Mouse (Mus musculus) forebrain, embryonic 14.5 days (tissue): ENCODE results near the gene Foxi3. TPM values are rescaled to one million over a fixed set of nuclear protein-coding genes. Genes with fewer than 3 reads are reported as not detected.

Experiments used
- ATAC-seq: fragments of 200-750 bp; cut with Nextera tagmentation; 2 replicates; pipeline ENCODE4 v1.8.0; 2017; ENCODE audit warnings: mild to moderate bottlenecking, moderate library complexity
- DNase-seq: peaks from one replicate; pipeline ENCODE4 v3.0.0-alpha.2; 2015; ENCODE audit warnings: low spot score
- H3K27ac ChIP-seq: fragments of 300-500 bp; sonication (generic); 2 replicates; pipeline ENCODE4 v1.5.1; 2014; ENCODE audit warnings: low read depth, mild to moderate bottlenecking, control low read depth, low read length, moderate library complexity
- H3K27me3 ChIP-seq: fragments of 300-500 bp; sonication (generic); replicated peaks from 2 replicates; pipeline ENCODE4 v1.6.1; 2014; ENCODE audit warnings: low read length, control low read depth, mixed read lengths; ENCODE audit not compliant: control insufficient read depth, insufficient read depth
- H3K36me3 ChIP-seq: fragments of 300-500 bp; sonication (generic); 2 replicates; pipeline ENCODE4 v1.6.1; 2014; ENCODE audit warnings: low read length, control low read depth; ENCODE audit not compliant: control insufficient read depth, insufficient read depth
- H3K4me1 ChIP-seq: fragments of 300-500 bp; sonication (generic); 2 replicates; pipeline ENCODE4 v1.6.1; 2014; ENCODE audit warnings: antibody characterized with exemption, low read length, control low read depth; ENCODE audit not compliant: control insufficient read depth, insufficient read depth
- H3K4me2 ChIP-seq: fragments of 300-500 bp; sonication (generic); 2 replicates; pipeline ENCODE4 v1.6.1; 2014; ENCODE audit warnings: mild to moderate bottlenecking, control low read depth, low read length
- H3K4me3 ChIP-seq: fragments of 300-500 bp; sonication (generic); 2 replicates; pipeline ENCODE4 v1.5.1; 2014; ENCODE audit warnings: low read depth, low read length, control low read depth
- H3K9ac ChIP-seq: fragments of 300-500 bp; sonication (generic); 2 replicates; pipeline ENCODE4 v1.6.1; 2014; ENCODE audit warnings: mild to moderate bottlenecking, low read length, control low read depth, moderate library complexity
- H3K9me3 ChIP-seq: fragments of 300-500 bp; sonication (generic); replicated peaks from 2 replicates; pipeline ENCODE4 v1.6.1; 2016; ENCODE audit warnings: low read length, control low read depth, mixed read lengths; ENCODE audit not compliant: control insufficient read depth
- WGBS: fragments of 180-500 bp; shearing (Covaris S2); extraction: QIAGEN DNeasy Blood & Tissue Kit; methylation state at CpG from one replicate; pipeline ENCODE4 v1.1.7; 2014; 5-methylcytosine and 5-hydroxymethylcytosine counted together
- polyA plus RNA-seq: library from polyadenylated mRNA; unstranded; fragments of >200 nt; fragmentation: Nextera tagmentation; extraction: Ambion mirVana; gene quantifications from 2 replicates; pipeline ENCODE4 v1.2.1, GENCODE M21; 2014

Foxi3 gene
- polyA plus RNA-seq, 1 experiment from 2014 or later, result not detected

DNA sequence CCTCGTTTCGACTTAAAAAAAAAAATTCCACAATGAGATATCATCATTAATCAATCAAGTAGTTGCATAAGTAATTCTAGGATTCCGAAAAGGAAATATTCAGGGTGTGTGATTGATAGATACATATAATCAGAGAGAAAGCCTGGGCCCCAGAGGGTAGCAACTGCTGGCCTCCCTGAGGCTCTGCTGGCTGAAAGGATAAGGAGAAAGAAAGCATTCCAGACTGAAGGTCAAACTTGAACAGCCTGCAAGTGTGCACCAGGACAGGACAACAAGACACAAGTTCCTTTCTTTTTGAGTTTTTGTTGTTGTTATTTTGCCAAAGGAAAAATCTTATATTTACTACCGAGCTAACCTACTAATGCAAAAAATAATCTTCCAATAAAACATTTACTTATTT, 12.0 kb downstream of the Foxi3 start:
- H3K27ac ChIP-seq, result no peak overlapping the region
- ATAC-seq (no peak), DNase-seq (no peak)
- no peaks in the 10 kb centered on the region for H3K36me3 ChIP-seq
- H3K4me1 ChIP-seq, result no peaks in the 10 kb centered on the region
- 74% methylated on average over 4 of the region's 4 CpGs for WGBS
- H3K27me3 ChIP-seq, result no peaks in the 10 kb centered on the region
- H3K9me3 ChIP-seq, result no peaks in the 10 kb centered on the region
- no peak overlapping the region for H3K9ac ChIP-seq
- no peak overlapping the region for H3K4me3 ChIP-seq
- H3K4me2 ChIP-seq, result no peak overlapping the region

DNA sequence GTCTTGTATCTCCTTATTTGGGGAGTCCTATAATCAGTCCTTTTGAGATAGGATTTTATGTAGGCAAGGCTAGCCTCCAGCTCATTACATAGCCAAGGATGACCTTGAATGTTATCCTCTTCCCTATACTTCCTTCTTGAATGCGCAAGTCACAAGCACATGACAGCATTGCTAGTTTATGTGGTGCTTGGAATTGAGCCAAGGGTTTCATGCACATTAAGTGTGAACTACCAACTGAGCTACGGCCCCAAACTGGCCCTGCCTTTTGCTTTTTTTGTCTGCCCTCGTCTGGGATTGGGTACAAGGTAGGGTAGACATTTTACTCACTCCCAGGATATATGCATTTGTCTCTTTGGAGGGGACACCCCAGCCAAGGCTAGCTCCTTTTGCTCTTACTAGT, 16.7 kb downstream of the Foxi3 start:
- Histone ChIP-seq H3K27ac (no peak overlapping the region), H3K9me3 (no peaks in the 10 kb centered on the region), H3K4me3 (no peak overlapping the region), H3K9ac (no peak overlapping the region), H3K4me1 (no peaks in the 10 kb centered on the region), H3K4me2 (no peak overlapping the region), H3K36me3 (no peaks in the 10 kb centered on the region), H3K27me3 (no peaks in the 10 kb centered on the region)
- no peak for ATAC-seq
- WGBS, result 50% methylated on average over 3 of the region's 3 CpGs
- DNase-seq, result no peak

DNA sequence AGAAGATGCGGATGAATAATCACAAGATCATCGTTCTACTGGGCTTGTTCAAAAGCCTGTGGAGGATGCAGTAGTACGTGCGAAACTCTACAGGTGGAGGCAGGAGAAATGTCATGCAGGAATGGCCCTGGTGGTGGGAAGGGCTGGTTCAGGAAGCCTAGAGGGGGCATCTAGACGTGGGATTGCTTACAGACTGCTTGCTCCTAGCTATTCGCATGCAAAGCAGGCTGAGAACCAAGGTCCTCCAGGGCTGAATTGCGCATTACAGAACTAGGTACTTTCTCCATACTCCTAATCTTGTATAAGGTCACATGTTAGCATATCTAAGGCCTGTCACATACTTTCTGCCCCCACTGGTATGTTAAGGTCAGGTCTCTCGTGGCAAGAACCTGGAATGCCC, 24.7 kb downstream of the Foxi3 start:
- H3K27ac ChIP-seq, result no peak overlapping the region
- H3K9me3 ChIP-seq, result no peaks in the 10 kb centered on the region
- no peaks in the 10 kb centered on the region for H3K27me3 ChIP-seq
- H3K9ac ChIP-seq, result no peak overlapping the region
- H3K4me2 ChIP-seq, result no peak overlapping the region
- DNase-seq (no peak), ATAC-seq (no peak)
- 85% methylated on average over 8 of the region's 8 CpGs for WGBS
- no peaks in the 10 kb centered on the region for H3K36me3 ChIP-seq
- no peak overlapping the region for H3K4me3 ChIP-seq
- H3K4me1 ChIP-seq, result no peaks in the 10 kb centered on the region

DNA sequence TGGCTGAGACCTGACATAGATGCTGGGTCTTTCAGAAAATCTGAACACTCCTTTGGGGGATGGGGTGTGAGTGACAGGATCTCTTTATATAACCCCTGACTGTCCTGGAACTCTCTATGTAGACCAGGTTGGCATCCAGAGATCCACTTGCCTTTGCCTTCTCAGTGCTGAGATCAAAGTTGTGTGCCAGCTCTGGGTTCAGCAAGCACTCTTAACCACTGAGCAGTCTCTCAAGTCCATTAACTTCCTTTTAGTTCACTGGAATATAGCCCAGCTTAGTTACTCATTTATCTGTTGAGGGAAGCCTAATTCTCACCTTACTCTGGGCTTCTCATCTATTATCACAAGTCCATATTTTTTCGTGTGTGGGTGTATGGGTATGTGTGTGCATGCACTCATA, 26.1 kb downstream of the Foxi3 start:
- no peaks in the 10 kb centered on the region for H3K27me3 ChIP-seq
- no peak overlapping the region for H3K27ac ChIP-seq
- no peaks in the 10 kb centered on the region for H3K9me3 ChIP-seq
- H3K36me3 ChIP-seq, result no peaks in the 10 kb centered on the region
- DNase-seq (no peak), ATAC-seq (no peak)
- no peak overlapping the region for H3K4me2 ChIP-seq
- H3K9ac ChIP-seq, result no peak overlapping the region
- no peak overlapping the region for H3K4me3 ChIP-seq
- WGBS, result 70% methylated on average over 1 of the region's 1 CpGs
- peaks cover 4% of the 10 kb centered on the region; the same call in 1 of the 2 replicates for H3K4me1 ChIP-seq

DNA sequence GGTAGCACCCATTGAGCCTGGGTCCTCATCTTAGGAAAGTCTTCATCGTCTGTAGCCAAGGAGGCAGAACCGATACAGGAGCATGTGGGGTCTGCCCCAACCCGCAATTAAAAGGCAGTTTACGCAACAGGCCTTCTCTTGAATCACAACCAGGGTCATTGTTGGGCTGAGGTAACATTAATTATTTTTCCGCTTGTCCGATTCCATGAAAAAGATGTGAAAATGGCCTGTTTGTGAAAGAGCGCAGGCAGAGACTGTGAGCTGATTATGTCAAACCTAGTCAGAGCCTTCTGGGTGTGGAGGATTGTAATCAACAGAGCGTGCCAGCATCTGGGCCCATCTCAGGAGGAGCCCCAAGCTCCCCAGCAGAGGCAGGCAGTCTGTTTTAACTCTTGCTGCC, 30.4 kb downstream of the Foxi3 start:
- WGBS, result 8% methylated on average over 8 of the region's 8 CpGs
- H3K9ac ChIP-seq, result no peak overlapping the region
- H3K9me3 ChIP-seq, result no peaks in the 10 kb centered on the region
- peaks cover 4% of the 10 kb centered on the region; the same call in 1 of the 2 replicates for H3K4me1 ChIP-seq
- no peak overlapping the region for H3K4me2 ChIP-seq
- no peak overlapping the region for H3K27ac ChIP-seq
- DNase-seq (peak; percentile 73), ATAC-seq (peak; percentile 84)
- H3K36me3 ChIP-seq, result no peaks in the 10 kb centered on the region
- H3K4me3 ChIP-seq, result no peak overlapping the region
- no peaks in the 10 kb centered on the region for H3K27me3 ChIP-seq

DNA sequence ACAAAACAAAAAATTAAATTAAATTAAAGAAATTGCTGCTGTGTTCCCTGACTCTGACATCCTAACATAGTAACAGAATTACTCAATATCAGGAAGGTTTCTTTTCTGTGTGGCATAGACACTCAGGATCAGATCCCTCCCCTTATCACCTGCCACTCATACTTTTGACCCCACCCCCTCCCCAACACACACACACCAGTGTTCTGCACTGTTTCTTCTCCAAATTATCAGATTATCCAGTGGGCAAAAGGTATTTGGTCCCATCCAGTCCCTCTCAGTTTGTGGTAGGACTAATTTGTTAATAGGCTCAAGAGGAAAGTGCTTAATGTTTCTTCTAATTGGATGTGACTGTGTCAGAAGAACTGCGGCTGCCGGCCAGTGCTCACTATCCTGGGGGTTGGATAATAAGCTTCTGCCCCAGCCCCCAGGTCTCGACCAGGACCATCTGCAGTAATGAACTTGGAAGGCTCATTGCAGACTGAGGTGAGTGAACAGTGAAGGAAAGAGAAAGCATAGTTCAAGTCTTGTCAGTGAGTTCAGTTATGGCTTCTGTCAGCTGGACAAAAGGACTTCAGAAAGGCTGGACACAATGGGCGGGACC, 39.9 kb downstream of the Foxi3 start:
- H3K4me2 ChIP-seq, result no peak overlapping the region
- no peaks in the 10 kb centered on the region for H3K27me3 ChIP-seq
- H3K27ac ChIP-seq, result no peak overlapping the region
- DNase-seq (no peak), ATAC-seq (no peak)
- H3K4me3 ChIP-seq, result no peak overlapping the region
- no peak overlapping the region for H3K9ac ChIP-seq
- H3K4me1 ChIP-seq, result no peaks in the 10 kb centered on the region
- H3K9me3 ChIP-seq, result no peaks in the 10 kb centered on the region
- H3K36me3 ChIP-seq, result no peaks in the 10 kb centered on the region
- 40% methylated on average over 4 of the region's 4 CpGs for WGBS

DNA sequence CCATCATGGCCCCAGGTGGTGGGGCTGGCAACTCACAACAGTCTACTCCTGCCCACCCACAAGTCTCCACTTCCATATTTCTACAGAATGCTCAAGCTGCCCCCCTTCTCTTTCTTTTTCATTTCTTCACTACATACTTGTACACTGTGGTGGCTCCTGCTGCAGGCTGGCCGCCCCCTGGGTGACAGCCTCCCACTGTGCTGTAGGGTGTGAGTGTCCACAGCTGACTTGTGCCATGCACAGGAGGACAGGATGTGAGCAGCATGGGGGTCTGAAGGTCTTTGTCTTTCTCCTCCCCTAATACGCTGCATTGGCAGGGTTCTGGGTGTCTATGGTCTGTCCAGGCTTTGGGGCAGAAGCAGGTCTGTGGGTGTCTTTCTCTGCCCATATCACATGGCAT, 46.3 kb downstream of the Foxi3 start:
- WGBS, result 93% methylated on average over 2 of the region's 2 CpGs
- no peak overlapping the region for H3K27ac ChIP-seq
- no peak overlapping the region for H3K9ac ChIP-seq
- H3K9me3 ChIP-seq, result no peaks in the 10 kb centered on the region
- H3K36me3 ChIP-seq, result no peaks in the 10 kb centered on the region
- H3K4me3 ChIP-seq, result no peak overlapping the region
- no peak for ATAC-seq
- DNase-seq, result no peak
- H3K4me2 ChIP-seq, result no peak overlapping the region
- H3K27me3 ChIP-seq, result no peaks in the 10 kb centered on the region
- no peaks in the 10 kb centered on the region for H3K4me1 ChIP-seq

DNA sequence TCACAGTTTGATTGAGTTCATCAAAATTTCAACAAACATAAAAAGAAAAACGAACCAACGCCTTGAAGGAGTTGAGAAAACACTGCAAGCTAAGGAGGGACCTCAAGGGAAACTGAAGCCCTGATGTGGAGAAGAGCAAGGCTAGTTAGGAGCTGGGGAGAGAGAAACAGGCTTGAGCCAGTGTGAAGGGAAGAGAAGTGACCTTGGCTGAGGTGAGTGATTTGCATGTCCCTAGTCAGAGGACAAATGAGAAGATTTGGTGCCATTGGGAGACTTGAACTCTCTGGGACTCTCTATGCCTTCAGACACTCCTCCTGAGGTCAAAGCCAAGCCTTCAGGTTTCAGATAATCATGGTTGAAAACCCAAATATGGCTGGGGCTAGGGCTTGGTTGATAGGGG, 47.8 kb downstream of the Foxi3 start:
- Histone ChIP-seq H3K9ac (no peak overlapping the region), H3K27me3 (no peaks in the 10 kb centered on the region), H3K9me3 (no peaks in the 10 kb centered on the region), H3K4me3 (no peak overlapping the region), H3K4me2 (no peak overlapping the region), H3K36me3 (no peaks in the 10 kb centered on the region), H3K4me1 (no peaks in the 10 kb centered on the region), H3K27ac (no peak overlapping the region)
- no peak for DNase-seq
- no peak for ATAC-seq
- 93% methylated on average over 2 of the region's 2 CpGs for WGBS
